Mouse (Mus musculus): ENCODE measurements at regions not wholly inside any gene's neighbourhood (a gene's known extent, or its start where the extent isn't known, plus 50 kb on each side); places are given as distances from the start of the nearest gene placed in this dataset.

- DNase-seq (ENCODE audit: low read depth, low spot score): no peak
Measured at GRCm38 (mm10) chr2:38420498-38420897, 81.4 kb downstream of the Lhx2 start.

GRCm38 (mm10) chr2:38422406-38422805, 83.3 kb downstream of the Lhx2 start:
- peak; percentile 65 for DNase-seq (ENCODE audit: low read depth, low spot score)

- DNase-seq (ENCODE audit: low read depth, low spot score): no peak
Measured at GRCm38 (mm10) chr2:38423886-38424277, 84.8 kb downstream of the Lhx2 start.

GRCm38 (mm10) chr2:38424278-38424931, 85.3 kb downstream of the Lhx2 start:
- DNase-seq (ENCODE audit: low read depth, low spot score): peak; percentile 92

GRCm38 (mm10) chr2:38424976-38425375, 85.9 kb downstream of the Lhx2 start:
- DNase-seq (ENCODE audit: low read depth, low spot score): no peak

GRCm38 (mm10) chr2:38429752-38430378, 81.6 kb upstream of the Nek6 start:
- DNase-seq (ENCODE audit: low read depth, low spot score): peak; percentile 81

- no peak for DNase-seq (ENCODE audit: low read depth, low spot score)
Measured at GRCm38 (mm10) chr2:38431546-38431945, 79.9 kb upstream of the Nek6 start.

GRCm38 (mm10) chr2:38433736-38434135, 77.7 kb upstream of the Nek6 start:
- DNase-seq (ENCODE audit: low read depth, low spot score): peak; percentile 53

- no peak for DNase-seq (ENCODE audit: low read depth, low spot score)
Measured at GRCm38 (mm10) chr2:38436701-38437100, 74.7 kb upstream of the Nek6 start.

- DNase-seq (ENCODE audit: low read depth, low spot score): no peak
Measured at GRCm38 (mm10) chr2:38439191-38439590, 72.3 kb upstream of the Nek6 start.

- DNase-seq (ENCODE audit: low read depth, low spot score): no peak
Measured at GRCm38 (mm10) chr2:38439973-38440372, 71.5 kb upstream of the Nek6 start.

GRCm38 (mm10) chr2:38449092-38449491, 62.4 kb upstream of the Nek6 start:
- DNase-seq (ENCODE audit: low read depth, low spot score): no peak

- no peak for DNase-seq (ENCODE audit: low read depth, low spot score)
Measured at GRCm38 (mm10) chr2:38456571-38456970, 54.9 kb upstream of the Nek6 start.

GRCm38 (mm10) chr2:38460367-38460766, 51.1 kb upstream of the Nek6 start:
- DNase-seq (ENCODE audit: low read depth, low spot score): no peak

GRCm38 (mm10) chr2:38460825-38461540, 50.5 kb upstream of the Nek6 start:
- DNase-seq (ENCODE audit: low read depth, low spot score): no peak

Measured in R1 (cell line).